ENCODE assay signal across 27 mouse cellular contexts in the genomic region with DNA sequence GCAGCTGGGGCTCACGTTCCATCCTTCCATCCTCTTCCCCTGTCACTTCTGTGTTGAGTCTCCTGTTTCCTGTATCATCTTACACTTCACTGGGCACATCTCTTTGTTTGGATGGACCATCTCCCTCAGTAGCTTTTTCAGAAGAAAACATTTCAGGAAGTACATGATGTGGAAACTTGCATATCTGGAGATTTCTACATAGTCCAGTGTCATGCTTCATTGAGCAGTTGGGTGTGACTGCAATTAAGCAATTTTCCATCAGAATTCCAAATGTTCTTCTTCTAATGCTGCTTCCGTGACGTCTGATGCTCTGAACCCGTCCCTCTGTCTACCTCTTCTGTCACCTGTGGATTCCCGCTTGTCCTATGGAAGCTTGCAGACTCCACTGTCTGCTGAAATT.
"Had no signal": no experiment of that assay in that cellular context is flagged by ENCODE, and none has a peak within 500 bp of the region (broad histone marks: within the 10 kb centered on the region; RNA-seq: fewer than 3 reads in every experiment).

No protein-coding gene starts in this region.

- H3K27ac ChIP-seq: gastrocnemius, adult 2 months; heart, adult 2 months; heart, embryonic 13.5 days; heart, embryonic 15.5 days; hindbrain, embryonic 13.5 days; hindbrain, embryonic 15.5 days; hindbrain, postnatal 0 days; kidney, embryonic 15.5 days; kidney, postnatal 0 days; limb, embryonic 13.5 days; limb, embryonic 15.5 days; liver, embryonic 12.5 days had no signal

- H3K4me3 ChIP-seq: gastrocnemius, adult 2 months; heart, adult 2 months; heart, embryonic 13.5 days; heart, embryonic 15.5 days; hindbrain, embryonic 13.5 days; hindbrain, embryonic 15.5 days; kidney, embryonic 15.5 days; limb, embryonic 13.5 days; limb, embryonic 15.5 days; liver, embryonic 12.5 days had no signal

- DNase-seq: gastrocnemius, adult 2 months; gastrocnemius, postnatal 10 days; gastrocnemius, postnatal 36 days; heart, adult 11 months; heart, adult 2 months; heart, postnatal 14 days; heart, postnatal 36 days; kidney, adult 11 months; kidney, adult 2 months; kidney, adult 9 months; kidney, postnatal 14 days; kidney, postnatal 36 days; layer of hippocampus, adult 9-11 months; layer of hippocampus, postnatal 36 days; left cerebral cortex, postnatal 4 days had no signal

- ATAC-seq: hindbrain, postnatal 0 days; intestine, embryonic 16.5 days; liver, embryonic 12.5 days had no signal

- H3K4me1 ChIP-seq: liver, embryonic 12.5 days had no signal

- H3K9me3 ChIP-seq: heart, embryonic 13.5 days; heart, embryonic 15.5 days; hindbrain, embryonic 13.5 days; hindbrain, embryonic 15.5 days; kidney, embryonic 15.5 days; limb, embryonic 13.5 days; limb, embryonic 15.5 days; liver, embryonic 12.5 days had no signal

- H3K4me2 ChIP-seq: heart, embryonic 11.5 days; heart, embryonic 13.5 days; heart, embryonic 15.5 days; hindbrain, embryonic 13.5 days; hindbrain, embryonic 15.5 days; kidney, embryonic 15.5 days; limb, embryonic 13.5 days; limb, embryonic 15.5 days; liver, embryonic 12.5 days had no signal

- H3K36me3 ChIP-seq: heart, embryonic 13.5 days; heart, embryonic 15.5 days; hindbrain, embryonic 13.5 days; hindbrain, embryonic 15.5 days; kidney, embryonic 15.5 days; limb, embryonic 13.5 days; liver, embryonic 12.5 days had no signal

- H3K9ac ChIP-seq: heart, embryonic 13.5 days; heart, embryonic 15.5 days; hindbrain, embryonic 13.5 days; hindbrain, embryonic 15.5 days; kidney, embryonic 15.5 days; limb, embryonic 13.5 days; limb, embryonic 15.5 days; liver, embryonic 12.5 days had no signal

- H3K27me3 ChIP-seq: heart, embryonic 13.5 days; heart, embryonic 15.5 days; hindbrain, embryonic 13.5 days; hindbrain, embryonic 15.5 days; kidney, embryonic 15.5 days; limb, embryonic 15.5 days; liver, embryonic 12.5 days had no signal
